Mouse (Mus musculus) intestine, postnatal 0 days (tissue): Measurements from ENCODE around the gene Bfsp1. TPM values are rescaled to one million over a fixed set of nuclear protein-coding genes. Genes with fewer than 3 reads are reported as not detected.

Experiments used
- ATAC-seq: fragments of 200-750 bp; cut with Nextera tagmentation; 2 replicates; pipeline ENCODE4 v1.8.0; 2017; ENCODE audit warnings: mild to moderate bottlenecking, moderate TSS enrichment, moderate library complexity
- H3K27ac ChIP-seq: fragments of 300-500 bp; sonication (generic); 2 replicates; pipeline ENCODE4 v1.5.1; 2014; ENCODE audit warnings: mild to moderate bottlenecking, low read depth, low read length, moderate library complexity
- H3K27me3 ChIP-seq: fragments of 300-500 bp; sonication (generic); replicated peaks from 2 replicates; pipeline ENCODE4 v1.6.1; 2014; ENCODE audit warnings: low read length, mixed read lengths; ENCODE audit not compliant: control insufficient read depth, insufficient read depth
- H3K36me3 ChIP-seq: fragments of 300-500 bp; sonication (generic); 2 replicates; pipeline ENCODE4 v1.6.1; 2014; ENCODE audit warnings: mild to moderate bottlenecking, moderate library complexity; ENCODE audit not compliant: control insufficient read depth, insufficient read depth
- H3K4me1 ChIP-seq: fragments of 300-500 bp; sonication (generic); replicated peaks from 2 replicates; pipeline ENCODE4 v1.6.1; 2014; ENCODE audit warnings: antibody characterized with exemption, low read length, mixed read lengths; ENCODE audit not compliant: control insufficient read depth, insufficient read depth
- H3K4me2 ChIP-seq: fragments of 300-500 bp; sonication (generic); replicated peaks from 2 replicates; pipeline ENCODE4 v1.6.1; 2014; ENCODE audit warnings: low read depth, mild to moderate bottlenecking, moderate library complexity
- H3K4me3 ChIP-seq: fragments of 300-500 bp; sonication (generic); 2 replicates; pipeline ENCODE4 v1.5.1; 2014; ENCODE audit warnings: low read depth, low read length
- H3K9ac ChIP-seq: fragments of 300-500 bp; sonication (generic); 2 replicates; pipeline ENCODE4 v1.6.1; 2014; ENCODE audit warnings: mild to moderate bottlenecking, low read depth, low read length
- H3K9me3 ChIP-seq: fragments of 300-500 bp; sonication (generic); 2 replicates; pipeline ENCODE4 v1.6.1; 2016; ENCODE audit warnings: mixed run types; ENCODE audit not compliant: control insufficient read depth
- CTCF ChIP-seq: sonication (generic); IDR thresholded peaks from 2 replicates; pipeline ENCODE4 v1.5.1; 2016; ENCODE audit warnings: low read depth, mild to moderate bottlenecking, control low read depth, antibody characterized with exemption, moderate library complexity
- WGBS: fragments of 180-500 bp; shearing (Covaris S2); extraction: QIAGEN DNeasy Blood & Tissue Kit; methylation state at CpG from one replicate; pipeline ENCODE4 v1.1.7; 2014; 5-methylcytosine and 5-hydroxymethylcytosine counted together
- polyA plus RNA-seq: library from polyadenylated mRNA; unstranded; fragments of >200 nt; fragmentation: Nextera tagmentation; extraction: Ambion mirVana; gene quantifications from 2 replicates; pipeline ENCODE4 v1.2.1, GENCODE M21; 2015

Bfsp1 gene
- polyA plus RNA-seq, 1 experiment from 2014 or later = 4.5 TPM

- TF ChIP-seq CTCF = no peak
- no peak for ATAC-seq
- H3K9me3 ChIP-seq = no peaks in the 10 kb centered on the region
- no peak overlapping the region for H3K4me3 ChIP-seq
- no peak overlapping the region for H3K4me2 ChIP-seq
- H3K27ac ChIP-seq = no peak overlapping the region
- no peaks in the 10 kb centered on the region for H3K36me3 ChIP-seq
- 79% methylated on average over 4 of the region's 4 CpGs for WGBS
- no peak overlapping the region for H3K9ac ChIP-seq
- H3K27me3 ChIP-seq = no peaks in the 10 kb centered on the region
- H3K4me1 ChIP-seq = no peaks in the 10 kb centered on the region
Measured at GRCm38 (mm10) chr2:143795858-143796257, 67.1 kb downstream of the Bfsp1 start.

GRCm38 (mm10) chr2:143789911-143790310 lies 73.1 kb downstream of the Bfsp1 start:
- H3K4me1 ChIP-seq = no peaks in the 10 kb centered on the region
- no peak overlapping the region for H3K9ac ChIP-seq
- no peak overlapping the region for H3K4me3 ChIP-seq
- no peak for ATAC-seq
- H3K36me3 ChIP-seq = no peaks in the 10 kb centered on the region
- H3K27me3 ChIP-seq = no peaks in the 10 kb centered on the region
- 82% methylated on average over 5 of the region's 5 CpGs for WGBS
- H3K4me2 ChIP-seq = no peak overlapping the region
- H3K27ac ChIP-seq = no peak overlapping the region
- no peak for TF ChIP-seq CTCF
- no peaks in the 10 kb centered on the region for H3K9me3 ChIP-seq

- Histone ChIP-seq H3K9ac (no peak overlapping the region), H3K9me3 (no peaks in the 10 kb centered on the region), H3K36me3 (no peaks in the 10 kb centered on the region), H3K4me1 (no peaks in the 10 kb centered on the region), H3K27me3 (no peaks in the 10 kb centered on the region), H3K27ac (no peak overlapping the region), H3K4me3 (no peak overlapping the region), H3K4me2 (no peak overlapping the region)
- WGBS = 84% methylated on average over 2 of the region's 2 CpGs
- TF ChIP-seq CTCF = no peak
- no peak for ATAC-seq
Measured at GRCm38 (mm10) chr2:143780310-143780709, 82.7 kb downstream of the Bfsp1 start.

Other genes starting within 250 kb of the Bfsp1 start
- 801 and 835 TPM in 2 replicates for gene Dstn, start 52.1 kb upstream of the Bfsp1 start, polyA plus RNA-seq
- gene Rrbp1, start 148.1 kb upstream of the Bfsp1 start, polyA plus RNA-seq = 156 and 166 TPM in 2 replicates
- not detected in 2 replicates for gene Banf2, start 169.9 kb upstream of the Bfsp1 start, polyA plus RNA-seq